Mouse (Mus musculus): ENCODE measurements around the gene Colec11.

DNA sequence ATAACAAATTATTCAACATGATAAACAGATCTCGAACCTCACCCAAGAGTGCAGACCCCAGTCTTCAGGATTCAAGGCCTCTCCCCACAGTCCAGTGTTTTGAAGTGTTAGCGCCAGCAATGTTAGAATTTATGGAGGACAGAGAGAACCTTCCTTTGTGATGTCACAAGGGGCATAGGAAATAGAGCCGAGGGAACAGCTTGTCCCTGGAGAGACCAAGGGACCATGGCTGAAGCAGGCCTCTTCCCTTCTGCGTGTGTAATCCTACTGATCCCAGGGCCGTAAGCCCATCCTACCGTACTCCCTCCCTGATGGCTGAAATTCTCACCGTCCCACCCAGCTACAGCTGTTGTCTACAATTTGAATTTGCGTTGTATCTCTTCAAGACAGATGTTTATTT, 40.8 kb downstream of the Colec11 start, which contains the start of gene Allc:
- TF ChIP-seq POLR2A (IDR thresholded peaks at IDR 0.05; ENCODE audit: borderline replicate concordance, low read depth, low read length): no peak
- no peak for TF ChIP-seq CTCF (IDR thresholded peaks at IDR 0.05; ENCODE audit: low read depth, low read length)

Data from bone marrow macrophage, adult 2 months (primary cell).